Mouse (Mus musculus) intestine, embryonic 16.5 days (tissue): ENCODE results near the gene Gm28053. TPM values are rescaled to one million over a fixed set of nuclear protein-coding genes. Genes with fewer than 3 reads are reported as not detected.

Experiments
- ATAC-seq: fragments of 200-750 bp; cut with Nextera tagmentation; 2 replicates; pipeline ENCODE4 v1.8.0; 2017; ENCODE audit warnings: moderate TSS enrichment, moderate library complexity
- H3K27ac ChIP-seq: fragments of 300-500 bp; sonication (generic); 2 replicates; pipeline ENCODE4 v1.5.1; 2014; ENCODE audit warnings: mild to moderate bottlenecking, low read length
- H3K27me3 ChIP-seq: fragments of 300-500 bp; sonication (generic); replicated peaks from 2 replicates; pipeline ENCODE4 v1.6.1; 2014; ENCODE audit warnings: low read length, control low read depth, mixed read lengths; ENCODE audit not compliant: control insufficient read depth, insufficient read depth
- H3K36me3 ChIP-seq: fragments of 300-500 bp; sonication (generic); 2 replicates; pipeline ENCODE4 v1.6.1; 2014; ENCODE audit warnings: low read length, control low read depth; ENCODE audit not compliant: control insufficient read depth, insufficient read depth
- H3K4me1 ChIP-seq: fragments of 300-500 bp; sonication (generic); 2 replicates; pipeline ENCODE4 v1.6.1; 2014; ENCODE audit warnings: low read length, control low read depth, mixed read lengths; ENCODE audit not compliant: control insufficient read depth, insufficient read depth
- H3K4me2 ChIP-seq: fragments of 300-500 bp; sonication (generic); 2 replicates; pipeline ENCODE4 v1.6.1; 2014; ENCODE audit warnings: low read depth, low read length, control low read depth
- H3K4me3 ChIP-seq: fragments of 300-500 bp; sonication (generic); 2 replicates; pipeline ENCODE4 v1.5.1; 2014; ENCODE audit warnings: mild to moderate bottlenecking, low read length
- H3K9ac ChIP-seq: fragments of 300-500 bp; sonication (generic); 2 replicates; pipeline ENCODE4 v1.6.1; 2014; ENCODE audit warnings: low read depth, low read length
- H3K9me3 ChIP-seq: fragments of 300-500 bp; sonication (generic); 2 replicates; pipeline ENCODE4 v1.6.1; 2016; ENCODE audit warnings: low read length, control low read depth; ENCODE audit not compliant: control insufficient read depth
- WGBS: fragments of 180-500 bp; shearing (Covaris S2); extraction: QIAGEN DNeasy Blood & Tissue Kit; methylation state at CpG from one replicate; pipeline ENCODE4 v1.1.7; 2014; 5-methylcytosine and 5-hydroxymethylcytosine counted together
- polyA plus RNA-seq: library from polyadenylated mRNA; unstranded; fragments of >200 nt; fragmentation: Nextera tagmentation; extraction: Ambion mirVana; gene quantifications from 2 replicates; pipeline ENCODE4 v1.2.1, GENCODE M21; 2015

The Gm28053 gene
- polyA plus RNA-seq, 1 experiment from 2014 or later, result 9.2 TPM

DNA sequence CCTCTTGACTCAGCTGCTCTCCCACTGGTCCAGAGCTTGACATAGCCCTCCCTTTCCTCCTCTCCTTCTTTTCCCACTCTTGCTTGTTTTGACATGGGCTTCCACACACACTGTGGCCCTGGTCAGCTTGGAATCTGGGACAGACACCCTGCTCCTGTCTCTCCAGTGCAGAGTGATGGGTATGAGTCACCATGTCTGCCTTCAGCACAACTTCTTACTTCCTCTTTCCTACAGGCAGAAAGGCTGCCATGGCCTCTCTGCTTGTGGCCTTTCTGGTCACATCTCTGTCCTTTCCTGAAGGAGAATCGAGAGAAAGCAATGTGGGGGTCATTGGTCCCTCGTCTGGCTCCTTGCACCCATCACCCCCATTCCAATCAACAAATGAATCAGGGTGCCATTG is 31.3 kb upstream of the Gm28053 start:
- 72% methylated on average over 2 of the region's 2 CpGs for WGBS

DNA sequence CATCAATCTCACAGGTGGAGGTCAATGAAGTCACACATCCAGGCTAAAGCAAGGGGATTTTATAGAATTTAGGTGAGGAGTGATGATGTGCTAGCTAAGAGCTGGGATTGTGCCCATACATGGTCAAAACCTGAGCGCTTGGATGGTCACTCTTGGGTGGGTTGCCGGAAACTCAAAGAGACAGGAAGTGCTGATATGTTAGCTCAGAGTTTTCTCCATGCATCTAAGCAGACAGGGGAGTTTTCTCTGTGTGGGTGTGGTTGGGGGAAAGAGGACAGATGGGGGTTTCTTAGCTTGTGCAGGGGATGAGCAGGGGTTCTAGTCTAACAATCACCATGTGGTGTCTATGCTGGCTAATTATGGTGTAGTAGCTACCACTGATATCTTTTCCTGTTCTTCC is 29.1 kb upstream of the Gm28053 start:
- no peak overlapping the region for H3K9ac ChIP-seq
- H3K27me3 ChIP-seq, result no peaks in the 10 kb centered on the region
- no peak overlapping the region for H3K4me3 ChIP-seq
- H3K4me2 ChIP-seq, result no peak overlapping the region
- no peak overlapping the region for H3K27ac ChIP-seq
- no peaks in the 10 kb centered on the region for H3K4me1 ChIP-seq
- no peaks in the 10 kb centered on the region for H3K9me3 ChIP-seq
- no peaks in the 10 kb centered on the region for H3K36me3 ChIP-seq
- no peak for ATAC-seq
- 88% methylated on average over 2 of the region's 2 CpGs for WGBS

More for the DNA sequence above, 31.3 kb upstream of the Gm28053 start:
- Histone ChIP-seq H3K27ac (no peak overlapping the region), H3K4me2 (no peak overlapping the region), H3K27me3 (no peaks in the 10 kb centered on the region), H3K4me3 (no peak overlapping the region), H3K36me3 (no peaks in the 10 kb centered on the region), H3K4me1 (no peaks in the 10 kb centered on the region), H3K9ac (no peak overlapping the region), H3K9me3 (no peaks in the 10 kb centered on the region)
- no peak for ATAC-seq

DNA sequence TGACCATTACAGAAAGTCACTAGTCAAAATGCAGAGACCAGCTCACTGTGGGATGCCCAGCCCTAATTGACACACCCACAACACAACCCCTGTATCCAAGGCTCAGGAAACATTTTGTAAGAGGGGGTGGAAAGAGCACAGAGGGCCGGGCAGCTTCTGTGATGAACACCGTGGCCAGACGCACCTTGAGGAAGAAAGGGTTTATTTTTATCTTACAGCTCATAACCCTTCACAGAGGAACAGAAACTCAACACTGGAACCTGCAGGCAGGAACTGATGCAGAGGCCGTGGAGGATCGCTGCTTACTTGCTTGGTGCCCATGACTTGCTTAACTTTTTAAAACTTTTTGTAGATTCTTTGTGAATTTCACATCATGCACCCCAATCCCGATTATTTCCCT is 25.4 kb upstream of the Gm28053 start:
- WGBS, result 79% methylated on average over 6 of the region's 6 CpGs
- H3K4me3 ChIP-seq, result no peak overlapping the region
- H3K27ac ChIP-seq, result no peak overlapping the region
- no peaks in the 10 kb centered on the region for H3K36me3 ChIP-seq
- H3K4me1 ChIP-seq, result no peaks in the 10 kb centered on the region
- H3K27me3 ChIP-seq, result no peaks in the 10 kb centered on the region
- H3K9ac ChIP-seq, result no peak overlapping the region
- ATAC-seq, result no peak
- no peak overlapping the region for H3K4me2 ChIP-seq
- no peaks in the 10 kb centered on the region for H3K9me3 ChIP-seq

DNA sequence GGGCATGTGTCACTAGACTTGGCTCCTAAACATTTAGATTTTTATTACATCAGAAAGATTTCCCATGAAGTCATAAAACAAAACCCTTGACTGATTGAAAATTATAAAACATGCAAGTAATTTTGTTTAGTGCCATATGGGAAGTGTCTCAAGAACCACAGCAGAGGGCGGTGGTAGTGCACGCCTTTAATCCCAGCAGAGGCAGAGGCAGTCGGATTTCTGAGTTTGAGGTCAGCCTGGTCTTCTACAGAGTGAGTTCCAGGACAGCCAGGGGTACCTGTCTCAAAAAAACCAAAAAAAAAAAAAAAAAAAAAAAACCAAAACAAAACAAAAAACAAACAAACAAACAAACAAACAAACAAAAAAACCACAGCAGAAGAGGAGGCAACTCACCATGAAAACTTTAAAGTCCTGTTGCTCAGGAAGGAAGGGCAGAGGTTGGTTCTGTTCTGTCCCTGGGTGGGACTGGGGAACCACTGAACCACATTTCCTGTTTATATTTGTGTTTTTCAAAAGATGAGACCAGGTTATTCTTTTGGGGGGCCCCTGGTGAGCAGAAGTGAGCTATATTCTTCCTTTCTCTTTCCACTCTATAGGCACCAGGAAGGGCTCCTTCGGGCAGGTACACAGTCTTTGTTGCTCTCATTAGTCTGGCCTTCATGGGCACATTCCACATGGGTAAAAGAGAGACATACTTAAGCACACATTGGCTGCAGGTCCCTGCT is 21.4 kb upstream of the Gm28053 start:
- Histone ChIP-seq H3K4me1 (no peaks in the 10 kb centered on the region), H3K9me3 (no peaks in the 10 kb centered on the region), H3K27ac (no peak overlapping the region), H3K4me3 (no peak overlapping the region), H3K9ac (no peak overlapping the region), H3K36me3 (no peaks in the 10 kb centered on the region), H3K27me3 (no peaks in the 10 kb centered on the region), H3K4me2 (no peak overlapping the region)
- WGBS, result 87% methylated on average over 4 of the region's 4 CpGs
- ATAC-seq, result no peak

DNA sequence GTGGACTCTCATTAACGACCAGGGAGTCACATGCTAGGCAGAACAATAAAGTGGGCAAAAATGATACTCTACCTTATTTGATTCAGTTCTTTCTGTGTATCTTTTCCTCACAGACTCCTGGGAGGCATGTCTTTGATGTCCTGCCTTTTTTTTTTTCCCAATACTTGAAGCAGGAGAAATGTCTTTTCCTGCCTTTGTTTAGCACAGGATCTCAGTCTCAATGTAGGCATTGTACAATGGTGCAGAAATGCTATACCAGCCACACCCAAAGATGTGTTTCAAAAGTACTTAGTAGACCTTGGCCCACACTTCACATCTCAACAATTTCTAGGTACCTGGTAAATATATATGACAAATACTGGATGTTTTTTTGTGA is 20.9 kb upstream of the Gm28053 start:
- Histone ChIP-seq H3K4me3 (no peak overlapping the region), H3K9me3 (no peaks in the 10 kb centered on the region), H3K27me3 (no peaks in the 10 kb centered on the region), H3K9ac (no peak overlapping the region), H3K4me1 (no peaks in the 10 kb centered on the region), H3K4me2 (no peak overlapping the region), H3K36me3 (no peaks in the 10 kb centered on the region), H3K27ac (no peak overlapping the region)
- WGBS, result 49% methylated on average over 1 of the region's 1 CpGs
- no peak for ATAC-seq

DNA sequence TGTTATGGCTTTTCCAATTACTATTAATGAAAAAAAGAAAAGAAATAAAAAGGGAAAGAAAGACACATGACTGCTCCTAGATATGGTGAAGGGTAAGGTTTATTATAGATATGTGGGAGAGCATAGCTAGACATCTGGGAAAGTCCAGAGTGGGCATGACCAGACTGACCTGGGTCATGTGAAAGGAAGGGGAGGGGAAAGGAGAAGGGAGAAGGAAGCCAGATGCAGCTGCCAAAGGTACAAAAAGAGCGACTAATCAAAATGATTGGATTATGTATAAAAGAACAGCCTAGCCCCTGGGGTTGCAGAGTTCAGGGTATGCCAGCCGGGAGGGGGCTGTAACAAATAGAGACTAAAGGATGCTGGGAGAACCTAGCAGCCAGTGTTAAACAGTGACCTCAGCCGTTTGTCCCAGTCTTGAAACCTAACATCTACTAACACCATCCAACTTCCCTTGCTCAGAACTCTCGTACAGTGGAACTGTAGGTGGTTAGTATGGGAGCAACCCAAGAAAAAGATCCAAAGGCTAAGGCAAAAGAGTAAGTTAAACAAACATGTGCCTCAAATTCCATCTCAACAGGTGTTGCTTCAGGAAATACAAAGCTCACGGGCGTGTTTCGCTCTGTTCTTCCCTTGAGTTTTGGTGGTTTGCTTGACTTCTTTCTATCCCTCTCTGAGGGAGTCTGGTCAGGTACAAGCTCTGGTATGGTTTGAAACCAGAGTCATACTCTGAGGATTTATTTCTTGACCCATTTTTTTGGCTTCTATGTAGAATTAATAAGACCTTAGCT is 20.1 kb upstream of the Gm28053 start:
- Histone ChIP-seq H3K4me2 (no peak overlapping the region), H3K4me1 (no peaks in the 10 kb centered on the region), H3K9ac (no peak overlapping the region), H3K4me3 (no peak overlapping the region), H3K27me3 (no peaks in the 10 kb centered on the region), H3K27ac (no peak overlapping the region), H3K36me3 (no peaks in the 10 kb centered on the region), H3K9me3 (no peaks in the 10 kb centered on the region)
- 81% methylated on average over 7 of the region's 7 CpGs for WGBS
- ATAC-seq, result no peak

DNA sequence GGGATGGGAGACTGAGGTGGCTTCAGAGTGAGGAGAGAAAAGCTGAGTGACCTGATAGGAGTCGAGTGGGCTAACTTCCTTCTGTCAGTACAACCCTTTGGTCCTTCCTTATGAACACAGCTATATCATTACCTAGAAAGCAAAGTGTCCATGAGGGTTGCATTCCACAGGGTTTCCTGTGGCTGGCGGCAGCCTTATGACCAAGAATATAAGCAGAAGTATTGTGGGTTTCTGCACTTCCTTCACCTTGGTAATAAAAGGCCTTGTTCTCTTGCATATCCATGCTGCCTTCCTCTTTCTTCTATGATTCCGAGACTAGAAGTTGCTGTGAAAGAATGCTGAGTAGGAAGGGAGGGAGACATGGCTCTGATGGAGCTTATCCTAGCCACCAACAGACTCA is 19.5 kb upstream of the Gm28053 start:
- no peaks in the 10 kb centered on the region for H3K4me1 ChIP-seq
- 86% methylated on average over 3 of the region's 3 CpGs for WGBS
- no peak overlapping the region for H3K4me3 ChIP-seq
- no peaks in the 10 kb centered on the region for H3K36me3 ChIP-seq
- no peaks in the 10 kb centered on the region for H3K9me3 ChIP-seq
- H3K27ac ChIP-seq, result no peak overlapping the region
- ATAC-seq, result no peak
- H3K4me2 ChIP-seq, result no peak overlapping the region
- H3K9ac ChIP-seq, result no peak overlapping the region
- H3K27me3 ChIP-seq, result no peaks in the 10 kb centered on the region

DNA sequence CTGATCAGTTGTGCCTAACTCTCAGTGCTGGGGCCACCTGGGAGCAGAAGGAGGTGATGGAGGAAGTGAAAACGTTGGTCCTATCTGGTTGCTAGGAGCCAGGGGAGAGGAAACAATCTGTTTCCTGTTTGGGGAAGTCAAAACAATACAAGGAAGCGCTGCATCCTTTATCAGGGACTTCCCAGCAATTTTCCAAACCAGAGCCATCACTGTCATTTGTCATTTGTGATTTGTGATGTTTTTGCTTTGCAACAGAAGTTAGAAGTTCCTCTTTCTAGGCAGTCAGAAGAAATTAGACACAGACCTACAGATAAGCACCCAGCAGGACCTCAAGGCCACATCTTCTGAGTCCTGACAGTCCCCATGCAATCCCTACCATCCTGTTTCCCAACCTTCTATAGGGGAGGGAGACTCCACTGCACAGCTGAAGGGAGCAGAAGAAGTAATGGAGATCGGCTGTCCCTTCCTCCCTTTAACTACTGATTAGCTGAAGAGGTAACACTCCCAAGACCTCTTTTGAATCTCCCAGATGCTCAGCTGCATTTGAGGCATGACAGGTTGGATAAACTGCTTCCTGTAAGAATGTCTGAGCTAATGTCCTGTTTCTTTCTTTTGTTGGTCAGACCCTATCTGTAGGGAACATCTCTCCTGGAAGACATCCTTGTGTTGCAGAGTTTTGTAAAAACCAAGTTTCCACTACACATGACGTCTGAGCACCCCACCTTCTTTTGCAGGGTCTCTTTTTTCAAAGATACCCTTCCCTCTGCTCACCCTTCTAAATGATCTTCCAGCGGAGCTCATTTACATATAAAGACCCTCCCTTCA is 17.9 kb upstream of the Gm28053 start:
- Histone ChIP-seq H3K4me1 (no peaks in the 10 kb centered on the region), H3K27me3 (no peaks in the 10 kb centered on the region), H3K4me2 (no peak overlapping the region), H3K9ac (no peak overlapping the region), H3K27ac (peak overlapping the region; percentile 24; the same call in 1 of the 2 replicates), H3K36me3 (no peaks in the 10 kb centered on the region), H3K9me3 (no peaks in the 10 kb centered on the region), H3K4me3 (no peak overlapping the region)
- 47% methylated on average over 5 of the region's 5 CpGs for WGBS
- 0 out of 2 replicates have a peak, but pooled peaks have one; percentile 21 for ATAC-seq

DNA sequence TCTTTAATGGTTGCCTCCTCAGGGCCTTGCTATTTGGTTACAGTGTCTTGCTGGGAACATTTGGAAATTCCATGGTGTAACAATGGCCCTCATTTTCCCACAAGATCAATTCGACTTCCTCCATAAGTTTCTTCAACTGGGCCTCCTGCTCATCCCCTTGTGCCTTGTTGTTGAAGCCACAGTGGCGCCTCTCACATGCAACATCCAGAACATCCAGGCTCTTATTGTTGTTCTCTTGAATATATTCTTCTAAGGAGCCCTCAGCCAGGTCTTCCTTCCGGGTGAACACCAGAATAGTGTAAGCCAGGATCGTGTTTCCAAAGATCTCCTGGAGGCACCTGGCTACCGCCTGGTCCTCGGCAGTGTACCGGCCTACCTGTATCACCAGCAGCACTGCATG is 16.3 kb upstream of the Gm28053 start:
- Histone ChIP-seq H3K9ac (no peak overlapping the region), H3K4me1 (no peaks in the 10 kb centered on the region), H3K4me3 (no peak overlapping the region), H3K27ac (no peak overlapping the region), H3K36me3 (no peaks in the 10 kb centered on the region), H3K4me2 (no peak overlapping the region), H3K27me3 (no peaks in the 10 kb centered on the region), H3K9me3 (no peaks in the 10 kb centered on the region)
- no peak for ATAC-seq
- WGBS, result 85% methylated on average over 7 of the region's 7 CpGs
